ENCODE assay signal across 8 mouse cellular contexts in the genomic region with DNA sequence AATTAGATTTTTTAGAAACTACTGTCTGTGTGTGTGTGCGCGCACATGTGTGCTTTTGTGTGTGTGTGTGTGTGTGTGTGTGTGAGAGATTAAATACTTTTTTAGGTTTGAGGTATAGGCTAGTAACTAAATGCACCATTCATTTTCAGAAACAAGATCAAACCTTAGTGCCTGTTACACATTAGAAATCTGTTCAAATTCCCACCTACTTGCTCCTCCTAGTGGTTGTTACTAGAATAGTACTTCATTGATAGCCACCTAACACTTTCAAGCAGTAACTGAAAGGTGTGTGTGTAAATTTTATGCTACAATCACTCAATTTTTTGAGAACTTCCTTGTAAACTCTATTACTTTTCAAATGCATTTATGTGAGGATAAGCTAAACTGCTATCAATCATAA. TPM values are rescaled to one million over a fixed set of nuclear protein-coding genes. Genes with fewer than 3 reads are reported as not detected.
A peak's percentile ranks its signal among the peaks of the same experiment; 100 is the strongest.
DNase-seq lines count a peak whose midpoint lies in the region; ATAC-seq lines count a peak whose summit lies in the region.

No protein-coding gene starts in this region.

- no peak overlapping the region for H3K4me2 ChIP-seq in liver, embryonic 11.5 days
- H3K4me2 ChIP-seq in liver, embryonic 12.5 days, result no peak overlapping the region
- no peak overlapping the region for H3K4me2 ChIP-seq in forebrain, embryonic 12.5 days

- no peaks in the 10 kb centered on the region for H3K36me3 ChIP-seq in liver, embryonic 11.5 days (ENCODE audit: control insufficient read depth, insufficient read depth, low read length)
- 0 out of 2 replicates have a peak, but pooled peaks cover 5% of the 10 kb centered on the region for H3K36me3 ChIP-seq in liver, embryonic 12.5 days
- no peaks in the 10 kb centered on the region for H3K36me3 ChIP-seq in forebrain, embryonic 12.5 days (replicated peaks)

- no peak overlapping the region for H3K9ac ChIP-seq in liver, embryonic 11.5 days (ENCODE audit: low read depth, low read length)
- H3K9ac ChIP-seq in liver, embryonic 12.5 days, result no peak overlapping the region
- no peak overlapping the region for H3K9ac ChIP-seq in forebrain, embryonic 12.5 days

- DNase-seq in liver, embryonic 11.5 days (ENCODE audit: low spot score), result no peak
- peak; percentile 24 for DNase-seq in WW6 (ENCODE audit: low read depth, low spot score)
- DNase-seq in urinary bladder, postnatal 10 days (ENCODE audit: low spot score), result no peak
- no peak for DNase-seq in adrenal gland, adult 2 months
- no peak for DNase-seq in gastrocnemius, postnatal 36 days

- intact Hi-C loops in gastrocnemius, postnatal 36 days (cut with DNase I), result loop anchor here (10.0 kb wide), 1 partner anchor 339 kb away; no protein-coding TSS in a partner anchor

- H3K27me3 ChIP-seq in liver, embryonic 11.5 days (replicated peaks; ENCODE audit: control insufficient read depth, insufficient read depth, low read length), result no peaks in the 10 kb centered on the region
- H3K27me3 ChIP-seq in liver, embryonic 12.5 days (replicated peaks), result no peaks in the 10 kb centered on the region
- H3K27me3 ChIP-seq in forebrain, embryonic 12.5 days, result no peaks in the 10 kb centered on the region

- no peak overlapping the region for H3K4me3 ChIP-seq in liver, embryonic 11.5 days (ENCODE audit: low read depth, low read length)
- H3K4me3 ChIP-seq in liver, embryonic 12.5 days, result no peak overlapping the region
- H3K4me3 ChIP-seq in forebrain, embryonic 12.5 days (replicated peaks), result no peak overlapping the region

- no peaks in the 10 kb centered on the region for H3K4me1 ChIP-seq in liver, embryonic 11.5 days (replicated peaks; ENCODE audit: control insufficient read depth, insufficient read depth, low read length)
- H3K4me1 ChIP-seq in liver, embryonic 12.5 days, result no peaks in the 10 kb centered on the region
- peaks cover 4% of the 10 kb centered on the region; the same call in 1 of the 2 replicates for H3K4me1 ChIP-seq in forebrain, embryonic 12.5 days

- ATAC-seq in liver, embryonic 11.5 days (replicated peaks; ENCODE audit: low FRiP score), result peak; percentile 53; the same call in 1 of the 2 replicates
- ATAC-seq in liver, embryonic 12.5 days, result no peak
- ATAC-seq in forebrain, embryonic 12.5 days (ENCODE audit: low FRiP score), result peak; percentile 36; the same call in 1 of the 2 replicates
- peak; percentile 65 for ATAC-seq in megakaryocyte-erythroid progenitor cell, adult 5-6 weeks (replicated peaks; ENCODE audit: low FRiP score, low TSS enrichment, poor library complexity, severe bottlenecking)

- no peak overlapping the region for H3K27ac ChIP-seq in liver, embryonic 11.5 days (ENCODE audit: low read depth, low read length)
- H3K27ac ChIP-seq in liver, embryonic 12.5 days, result no peak overlapping the region
- H3K27ac ChIP-seq in forebrain, embryonic 12.5 days, result no peak overlapping the region

- WGBS in liver, embryonic 11.5 days, result 97% methylated on average over 2 of the region's 2 CpGs
- 86% methylated on average over 2 of the region's 2 CpGs for WGBS in liver, embryonic 12.5 days (ENCODE audit: insufficient replicate concordance)
- 94% methylated on average over 2 of the region's 2 CpGs for WGBS in forebrain, embryonic 12.5 days

- H3K9me3 ChIP-seq in liver, embryonic 11.5 days (ENCODE audit: control insufficient read depth, low read length), result no peaks in the 10 kb centered on the region
- H3K9me3 ChIP-seq in liver, embryonic 12.5 days (replicated peaks), result no peaks in the 10 kb centered on the region
- no peaks in the 10 kb centered on the region for H3K9me3 ChIP-seq in forebrain, embryonic 12.5 days

RNA-seq across cellular contexts. Expression of gene B3galt2, which starts 3.8 kb away (rescaled TPM):
- polyA plus RNA-seq in liver, embryonic 11.5 days (2014; fragmentation: Nextera tagmentation; extraction: Ambion mirVana), result 0.25 and 0.41 TPM in 2 replicates
- polyA plus RNA-seq in liver, embryonic 12.5 days (2016; fragmentation: Nextera tagmentation; extraction: Ambion mirVana), result 0.12 and 0.18 TPM in 2 replicates
- polyA plus RNA-seq in forebrain, embryonic 12.5 days (2016; fragmentation: Nextera tagmentation; extraction: Ambion mirVana), result 2.1 and 2.6 TPM in 2 replicates
- total RNA-seq in megakaryocyte-erythroid progenitor cell, adult 5-6 weeks (2014; fragmentation: Nextera tagmentation), result 0.15 TPM in 1 of 2 replicates, not detected in the other
- total RNA-seq in megakaryocyte-erythroid progenitor cell, adult 5-6 weeks (2017), result 0.05 TPM in 1 of 2 replicates, not detected in the other
- total RNA-seq in adrenal gland, adult 2 months (2021), result 10 to 100 TPM in 1 of 2 experiments, 1 to 10 TPM in 1; 8.7 to 24.7 TPM
- 0.18 and 0.75 TPM in 2 replicates for polyA plus RNA-seq in adrenal gland, adult 2 months (2012; rRNA removed)
- total RNA-seq in gastrocnemius, postnatal 36 days (2021), result 1 to 10 TPM in 1 of 2 experiments, under 1 TPM in 1; 0.71 to 1.0 TPM

RNA-seq across cellular contexts. Expression of gene Cdc73, which starts 58.5 kb away (rescaled TPM):
- 15.9 and 18.7 TPM in 2 replicates for polyA plus RNA-seq in liver, embryonic 11.5 days (2014; fragmentation: Nextera tagmentation; extraction: Ambion mirVana)
- polyA plus RNA-seq in liver, embryonic 12.5 days (2016; fragmentation: Nextera tagmentation; extraction: Ambion mirVana), result 26.5 and 28.4 TPM in 2 replicates
- polyA plus RNA-seq in forebrain, embryonic 12.5 days (2016; fragmentation: Nextera tagmentation; extraction: Ambion mirVana), result 46.3 and 48.8 TPM in 2 replicates
- 77.8 and 82.6 TPM in 2 replicates for total RNA-seq in megakaryocyte-erythroid progenitor cell, adult 5-6 weeks (2014; fragmentation: Nextera tagmentation)
- 18.4 and 25.9 TPM in 2 replicates for total RNA-seq in megakaryocyte-erythroid progenitor cell, adult 5-6 weeks (2017)
- total RNA-seq in adrenal gland, adult 2 months (2021), result 100 to 1,000 TPM in 1 of 2 experiments, 10 to 100 TPM in 1; 94.4 to 109 TPM
- polyA plus RNA-seq in adrenal gland, adult 2 months (2012; rRNA removed), result 0.33 and 0.45 TPM in 2 replicates
- 10 to 100 TPM; 35.9 to 44.6 TPM for total RNA-seq in gastrocnemius, postnatal 36 days (2021)

Comparison
In these comparisons a context has a peak if more than half of its experiments do, and no peak if none do; other contexts are left out.
1. RNA of gene Cdc73, which starts 58.5 kb away (polyA plus RNA-seq): 46.3 to 48.8 TPM in forebrain, embryonic 12.5 days, 26.5 to 28.4 TPM in liver, embryonic 12.5 days and 15.9 to 18.7 TPM in liver, embryonic 11.5 days; 0.33 to 0.45 TPM in adrenal gland, adult 2 months; every median in the first group is over 10 times any median in the second.